Mouse (Mus musculus): ENCODE measurements around the gene Ndufa3.
"Not testable (repeated sequence)": the region's sequence is repeated elsewhere in the genome, so short reads cannot be mapped to it uniquely, and the experiment has no call there.

Ndufa3 gene

GRCm38 (mm10) chr7:3617242-3617995 lies at the start of gene Ndufa3:
TSS of gene Ndufa3 (plus strand) at chr7:3617373.
- peak; percentile 93 for DNase-seq

- no peak for DNase-seq
Measured at GRCm38 (mm10) chr7:3569725-3570124, 47.4 kb upstream of the Ndufa3 start.

DNA sequence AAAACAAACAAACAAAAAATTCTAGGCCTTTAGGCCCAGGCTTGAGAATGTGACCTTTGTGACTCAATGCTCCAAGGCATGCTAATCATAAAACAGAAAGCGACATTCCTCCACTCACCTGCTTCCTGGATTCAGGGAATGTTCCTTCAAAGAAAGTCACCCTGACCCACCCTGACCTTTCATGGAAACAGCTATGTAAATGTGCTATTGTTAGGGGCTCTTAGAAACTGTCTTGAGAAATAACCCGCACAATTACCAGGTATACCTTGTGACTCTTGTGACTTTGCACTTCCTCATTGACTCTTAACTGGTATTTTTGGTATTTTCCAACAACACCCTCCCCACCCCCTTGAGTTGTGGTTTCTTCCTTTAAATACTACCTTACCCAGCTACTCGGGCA lies 46.6 kb upstream of the Ndufa3 start:
- not testable (repeated sequence) for DNase-seq

DNA sequence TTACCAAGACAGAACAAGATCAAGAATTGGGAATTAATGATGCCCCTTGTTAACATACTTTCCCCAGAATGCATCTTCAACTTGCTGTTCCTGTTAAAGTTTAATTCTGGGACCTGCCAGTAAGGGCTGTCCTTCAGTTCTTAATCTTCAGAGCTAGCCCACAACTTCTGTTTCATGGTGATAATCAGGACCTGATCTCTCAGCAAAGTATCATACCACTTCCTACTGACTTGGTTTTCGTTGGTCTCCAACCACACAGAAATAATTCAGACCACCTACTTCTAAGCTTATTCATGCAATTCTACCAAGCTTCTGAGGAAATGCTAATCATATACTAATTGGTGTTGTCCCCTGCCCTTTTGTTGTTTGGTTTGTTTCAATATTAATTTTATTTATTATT lies 45.3 kb upstream of the Ndufa3 start:
- no peak for DNase-seq

GRCm38 (mm10) chr7:3574216-3574615 lies 43.0 kb upstream of the Ndufa3 start:
- DNase-seq = no peak

GRCm38 (mm10) chr7:3576354-3577124 lies 40.6 kb upstream of the Ndufa3 start:
- no peak for DNase-seq

DNA sequence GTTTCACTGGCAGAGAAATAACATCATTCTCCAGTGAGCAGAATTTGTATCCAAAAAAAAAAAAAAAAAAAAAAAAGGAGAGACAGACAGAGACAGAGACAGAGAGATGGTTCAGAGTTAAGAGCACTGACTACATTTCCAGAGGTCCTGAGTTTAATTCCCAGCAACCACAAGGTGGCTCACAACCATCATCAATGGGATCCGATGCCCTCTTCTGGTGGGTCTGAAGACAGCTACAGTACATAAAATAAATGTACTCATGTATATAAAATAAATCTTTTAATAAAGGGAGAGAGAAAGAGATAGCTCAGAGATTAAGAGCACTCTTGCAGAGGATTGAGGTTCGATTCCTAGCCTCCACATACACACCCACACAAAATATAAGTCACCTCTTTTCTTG lies 39.0 kb upstream of the Ndufa3 start:
- DNase-seq = no peak

GRCm38 (mm10) chr7:3578952-3579546 lies 38.1 kb upstream of the Ndufa3 start:
- no peak for DNase-seq

- no peak for DNase-seq
Measured at GRCm38 (mm10) chr7:3580029-3580428, 37.1 kb upstream of the Ndufa3 start.

DNA sequence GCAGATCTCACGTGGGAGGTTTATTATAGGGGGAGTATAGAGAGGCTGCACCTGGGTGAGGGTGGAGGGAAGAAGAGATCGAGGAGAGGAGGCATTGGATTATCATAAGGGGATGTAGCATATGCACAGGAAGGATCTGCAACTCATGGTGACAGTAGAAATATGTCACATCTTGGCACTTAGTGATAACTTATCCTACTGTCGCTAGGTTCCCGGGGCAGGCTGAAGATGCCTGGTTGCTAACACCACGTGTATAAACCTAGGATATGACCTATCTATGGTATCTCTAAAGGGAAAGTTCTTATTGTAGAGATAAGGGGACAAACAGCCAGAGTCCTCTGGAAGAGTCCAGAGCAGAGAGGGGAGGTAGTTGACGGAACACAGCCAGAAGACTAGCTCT lies 31.4 kb upstream of the Ndufa3 start:
- DNase-seq = no peak

DNA sequence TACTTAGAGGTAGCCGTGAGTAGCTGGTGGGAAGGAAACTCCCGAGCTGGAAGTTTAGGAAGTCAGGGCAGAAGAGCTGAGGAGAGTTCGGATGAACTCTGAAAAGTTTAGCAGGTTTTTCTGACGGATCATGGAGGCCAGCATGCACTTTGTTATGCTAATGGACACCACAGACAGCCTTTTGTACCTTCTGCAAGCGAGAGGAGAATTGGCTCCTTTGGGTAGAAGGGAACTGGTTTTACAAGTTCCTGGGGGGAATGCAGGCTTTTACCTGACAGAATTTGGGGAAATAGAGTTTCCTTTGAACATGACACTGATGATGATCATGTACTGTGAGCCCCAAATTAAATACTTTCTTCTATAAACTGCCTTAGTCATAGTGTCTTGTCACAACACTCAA lies 30.9 kb upstream of the Ndufa3 start:
- DNase-seq = no peak

DNA sequence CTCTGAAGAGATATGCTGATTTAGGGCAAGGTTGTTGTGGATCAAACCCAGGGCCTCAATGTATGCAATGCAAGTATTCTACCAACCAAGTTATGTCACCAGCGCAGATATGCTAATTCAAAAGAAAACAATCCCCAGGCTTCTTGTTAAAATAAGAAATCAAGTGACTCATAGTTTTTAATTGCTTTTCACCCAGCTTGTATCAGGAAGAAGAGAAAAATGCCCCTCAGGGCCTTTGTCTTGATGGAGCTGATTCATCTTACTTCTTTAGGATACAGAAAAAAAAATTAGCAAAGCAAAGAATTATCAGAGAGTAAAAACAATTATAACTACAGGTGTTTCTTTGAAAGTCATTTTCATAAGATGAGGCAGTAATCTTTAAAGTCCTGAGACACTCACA lies 29.9 kb upstream of the Ndufa3 start:
- DNase-seq = no peak

DNA sequence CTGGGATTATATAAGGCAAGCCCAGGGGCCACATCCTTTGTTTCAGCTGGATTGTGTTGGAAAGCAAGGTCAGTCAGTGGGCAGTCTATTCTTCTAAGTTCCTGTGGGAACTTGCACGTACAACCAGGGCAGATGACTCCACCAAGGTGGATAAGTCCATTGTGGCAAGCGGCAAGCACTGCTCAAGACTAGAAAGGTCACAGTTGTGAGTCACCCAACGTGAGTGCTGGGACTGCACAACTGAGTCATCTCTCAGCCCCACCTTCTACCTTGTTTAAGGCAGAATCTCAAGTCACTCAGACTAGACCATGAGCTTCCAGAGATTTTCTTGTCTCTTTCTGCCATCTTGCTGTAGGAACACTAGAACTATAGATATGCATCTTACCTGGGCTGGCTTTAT lies 26.6 kb upstream of the Ndufa3 start:
- no peak for DNase-seq

DNA sequence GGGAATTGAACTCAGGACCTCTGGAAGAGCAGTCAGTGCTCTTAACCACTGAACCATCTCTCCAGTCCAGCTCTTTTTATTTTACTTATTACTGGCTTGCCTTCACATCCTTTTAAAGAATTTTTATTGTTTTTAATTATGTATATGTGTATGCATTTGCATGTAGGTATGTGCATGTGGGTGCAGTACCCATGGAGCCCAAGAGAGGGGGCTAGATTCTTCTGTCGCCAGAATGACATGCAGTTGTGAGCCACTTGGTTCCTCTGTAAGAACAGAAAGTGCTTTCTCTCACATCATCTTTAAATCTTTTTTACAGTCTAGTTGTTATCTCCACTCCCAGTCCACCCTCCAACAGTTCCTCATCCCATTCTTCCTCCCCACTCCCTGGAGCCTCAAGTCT lies 25.6 kb upstream of the Ndufa3 start:
- DNase-seq = no peak

DNA sequence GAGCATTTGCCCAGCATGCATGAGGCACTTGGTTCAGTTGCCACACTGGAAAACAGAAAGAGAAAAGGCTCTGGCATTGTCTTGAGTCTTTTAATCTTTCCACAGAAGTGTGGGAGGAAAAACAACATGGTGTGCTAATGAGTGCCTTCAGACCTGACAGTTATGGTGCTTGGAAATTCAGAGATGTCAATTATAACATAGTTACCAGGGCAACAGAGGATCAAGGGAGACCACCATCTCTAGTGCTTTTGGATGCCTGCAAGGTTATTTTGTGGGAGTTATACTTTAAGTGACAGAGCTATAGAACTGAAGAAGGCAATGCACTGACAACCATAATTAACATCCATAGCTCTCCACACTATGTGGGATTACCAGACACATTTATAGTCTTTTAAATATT lies 23.3 kb upstream of the Ndufa3 start:
- no peak for DNase-seq

GRCm38 (mm10) chr7:3594686-3595085 lies 22.5 kb upstream of the Ndufa3 start:
- no peak for DNase-seq

- peak; percentile 71 for DNase-seq
Measured at GRCm38 (mm10) chr7:3595146-3595545, 22.0 kb upstream of the Ndufa3 start.

DNA sequence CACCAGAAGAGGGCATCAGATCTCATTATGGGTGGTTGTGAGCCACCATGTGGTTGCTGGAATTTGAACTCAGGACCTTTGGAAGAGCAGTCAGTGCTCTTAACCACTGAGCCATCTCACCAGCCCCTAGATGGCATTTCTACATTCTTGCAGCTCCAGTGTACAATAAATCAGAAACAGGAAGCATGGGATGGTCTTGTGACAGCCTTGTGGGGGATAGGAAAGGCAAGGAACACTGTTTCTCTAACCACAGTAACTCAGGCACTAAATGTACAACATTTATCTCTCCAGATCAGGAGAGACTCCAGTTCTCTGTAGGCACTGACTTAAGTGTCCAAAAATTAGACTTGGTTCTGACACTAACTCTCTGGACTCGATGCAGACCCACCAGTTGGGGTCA lies 19.4 kb upstream of the Ndufa3 start:
- DNase-seq = peak; percentile 18

DNA sequence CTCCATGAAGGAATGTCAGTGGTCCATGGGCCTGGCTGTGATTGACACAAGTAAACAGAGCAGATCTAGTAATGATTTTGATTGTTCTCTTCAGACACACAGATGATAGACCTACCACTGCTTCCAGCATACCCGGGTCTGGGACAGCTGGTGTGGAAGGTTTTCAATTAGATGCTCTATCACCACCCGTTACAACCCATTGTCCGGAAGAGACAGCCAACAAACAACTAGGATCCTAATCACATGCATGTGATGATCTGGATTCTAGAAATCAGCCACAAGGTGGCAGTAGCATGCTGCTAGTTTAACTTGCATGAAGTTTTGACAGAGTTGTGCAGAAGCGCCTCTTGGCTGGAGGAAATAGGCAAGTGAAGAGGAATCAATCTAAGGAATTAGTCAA lies 16.1 kb upstream of the Ndufa3 start:
- peak; percentile 88 for DNase-seq

DNA sequence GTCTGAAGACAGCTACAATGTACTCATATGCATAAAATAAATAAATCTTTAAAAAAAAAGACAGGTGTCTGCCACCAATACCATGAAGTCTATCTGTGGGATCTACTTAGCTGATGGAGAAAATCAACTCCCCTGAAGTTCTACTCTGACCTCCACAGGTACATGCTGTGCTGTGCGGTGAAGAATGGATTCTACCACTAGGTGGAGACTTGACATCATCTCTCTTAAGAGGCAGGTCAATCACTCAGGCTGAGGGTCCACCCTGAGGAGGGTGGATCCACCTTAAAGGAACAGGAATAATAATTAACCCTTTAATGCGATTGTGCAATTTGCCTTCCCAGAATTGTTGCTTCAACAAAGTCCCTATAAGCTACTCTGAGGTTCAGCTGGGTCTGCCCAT lies 10.4 kb upstream of the Ndufa3 start:
- DNase-seq = peak; percentile 55

DNA sequence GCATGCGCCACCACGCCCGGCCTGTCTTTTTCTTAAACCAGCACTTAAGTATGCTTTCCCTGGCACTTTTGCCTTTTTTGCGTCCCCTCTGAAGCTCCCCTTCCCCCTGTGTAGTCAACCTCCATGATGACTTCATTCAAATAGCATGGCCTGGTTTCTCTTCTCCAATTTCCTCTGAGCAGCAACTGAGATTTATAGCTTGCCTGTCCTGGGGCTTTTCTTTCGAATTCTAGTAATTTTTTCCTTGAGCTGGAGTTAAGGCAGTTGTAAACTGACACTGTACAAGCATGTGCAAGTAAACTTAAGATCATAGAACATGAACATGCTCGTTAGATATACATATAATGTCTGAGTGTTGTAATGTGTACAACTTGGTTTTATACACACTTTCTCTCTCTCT lies 9.8 kb upstream of the Ndufa3 start:
- no peak for DNase-seq

DNA sequence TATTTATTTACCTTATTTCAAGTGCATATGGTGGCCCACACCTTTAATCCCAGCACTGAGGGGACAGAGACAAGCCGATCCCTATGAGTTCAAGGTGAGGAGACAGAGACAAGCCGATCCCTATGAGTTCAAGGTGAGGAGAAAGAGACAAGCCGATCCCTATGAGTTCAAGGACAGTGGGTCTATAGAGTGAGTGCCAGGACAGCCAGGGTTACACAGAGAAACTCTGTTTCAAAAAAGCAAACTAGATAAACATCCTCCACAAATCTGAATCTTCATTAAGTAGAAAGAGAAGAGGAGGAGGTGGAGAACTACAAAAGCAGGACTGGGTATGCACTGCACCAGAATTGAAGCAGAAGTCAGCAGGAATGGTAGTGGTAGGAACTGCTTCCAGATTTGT lies 8.5 kb upstream of the Ndufa3 start:
- DNase-seq = no peak

GRCm38 (mm10) chr7:3609082-3609481 lies 8.1 kb upstream of the Ndufa3 start:
- DNase-seq = peak; percentile 28

DNA sequence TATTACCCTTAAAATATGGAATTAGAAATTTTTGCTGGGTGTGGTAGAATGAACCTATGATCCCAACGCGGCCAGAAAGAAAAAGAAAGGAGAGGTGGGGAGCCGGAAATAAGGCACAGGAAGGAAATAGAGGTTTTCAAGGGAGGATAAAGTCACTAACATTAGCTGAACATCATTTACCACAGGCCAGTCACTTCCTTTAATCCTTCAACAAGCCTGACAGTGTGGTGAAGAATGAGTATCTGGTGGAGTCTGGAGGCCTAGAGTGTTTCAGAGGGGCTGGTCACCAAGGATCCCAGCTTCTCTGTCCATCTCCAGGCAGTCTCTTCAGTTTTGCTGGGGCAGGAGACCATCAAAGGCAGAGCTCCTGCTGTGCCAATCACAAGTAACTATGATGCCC lies 6.7 kb upstream of the Ndufa3 start:
- DNase-seq = no peak
